Mouse (Mus musculus) embryonic fibroblast, embryonic 13.5 days (primary cell): ENCODE measurements around the gene C330021F23Rik. TPM values are rescaled to one million over a fixed set of nuclear protein-coding genes. Genes with fewer than 3 reads are reported as not detected.

Experiments used
- H3K27ac ChIP-seq: 2 replicates; pipeline ENCODE4 v1.5.1; 2012; ENCODE audit warnings: low read length, control low read depth, inconsistent platforms; ENCODE audit not compliant: insufficient read depth
- H3K4me1 ChIP-seq: 2 replicates; pipeline ENCODE4 v1.6.1; 2011; ENCODE audit warnings: low read length; ENCODE audit not compliant: control insufficient read depth, insufficient read depth
- H3K4me3 ChIP-seq: 2 replicates; pipeline ENCODE4 v1.5.1; 2011; ENCODE audit warnings: mild to moderate bottlenecking, control low read depth, low read length; ENCODE audit not compliant: insufficient read depth
- CTCF ChIP-seq: IDR thresholded peaks from 2 replicates; pipeline ENCODE4 v1.5.1; 2011; ENCODE audit warnings: mild to moderate bottlenecking, control low read depth, low read length, moderate library complexity, borderline replicate concordance; ENCODE audit not compliant: insufficient read depth
- POLR2A ChIP-seq: IDR thresholded peaks from 2 replicates; pipeline ENCODE4 v1.6.1; 2011; ENCODE audit warnings: low read depth, mild to moderate bottlenecking, control low read depth, low read length, moderate library complexity
- polyA plus RNA-seq: library from polyadenylated mRNA; stranded (reverse); fragments of >200 nt; gene quantifications from 2 replicates; pipeline ENCODE4 v1.2.4, GENCODE M21; 2011; ENCODE audit warnings: low read depth; ENCODE audit not compliant: missing spikeins, insufficient read length

Gene C330021F23Rik
- polyA plus RNA-seq, result not detected in 2 replicates

DNA sequence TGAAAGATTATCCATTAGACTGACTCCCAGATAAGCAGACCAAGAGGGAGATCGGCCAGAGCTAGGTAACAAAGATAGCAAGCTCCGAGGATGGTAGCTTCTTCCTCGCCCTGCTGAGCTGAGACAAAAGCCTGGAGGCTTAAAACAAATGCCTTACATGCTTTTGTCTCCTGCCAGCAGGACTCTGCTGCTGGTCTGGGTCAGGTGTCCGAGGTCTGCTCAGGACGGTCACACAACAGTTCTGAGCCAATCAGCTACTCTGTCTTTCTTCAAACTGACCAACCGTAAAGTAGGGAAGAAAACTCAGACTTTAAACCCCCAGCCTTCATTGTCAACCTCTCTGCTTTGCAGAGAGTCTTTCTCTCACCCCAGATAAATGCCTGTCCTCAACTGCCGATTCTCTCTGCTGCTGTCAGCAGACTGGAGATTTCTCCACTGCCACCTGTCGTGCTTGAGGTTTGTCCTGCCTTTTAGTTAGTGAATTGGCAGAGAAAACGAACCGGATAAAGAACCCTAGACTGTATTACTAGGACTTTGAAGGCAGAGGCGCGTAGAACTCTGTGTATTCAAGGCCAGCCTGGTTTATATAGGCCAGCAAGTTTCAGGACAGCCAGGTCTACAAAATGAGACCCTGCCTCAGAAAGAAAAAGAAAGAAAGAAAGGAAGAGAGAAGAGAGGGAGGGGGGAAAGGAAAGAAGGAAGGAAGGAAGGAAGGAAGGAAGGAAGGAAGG lies at the start of gene C330021F23Rik:
Gene C330021F23Rik, plus strand, starts transcription at position 350 of the 731 bp plus-strand sequence.
- Histone ChIP-seq H3K27ac (no peak within 1 kb of the TSS), H3K4me1 (no peaks in the 10 kb centered on the region), H3K4me3 (no peak within 1 kb of the TSS)
- TF ChIP-seq POLR2A, result no peak
- no peak for TF ChIP-seq CTCF

DNA sequence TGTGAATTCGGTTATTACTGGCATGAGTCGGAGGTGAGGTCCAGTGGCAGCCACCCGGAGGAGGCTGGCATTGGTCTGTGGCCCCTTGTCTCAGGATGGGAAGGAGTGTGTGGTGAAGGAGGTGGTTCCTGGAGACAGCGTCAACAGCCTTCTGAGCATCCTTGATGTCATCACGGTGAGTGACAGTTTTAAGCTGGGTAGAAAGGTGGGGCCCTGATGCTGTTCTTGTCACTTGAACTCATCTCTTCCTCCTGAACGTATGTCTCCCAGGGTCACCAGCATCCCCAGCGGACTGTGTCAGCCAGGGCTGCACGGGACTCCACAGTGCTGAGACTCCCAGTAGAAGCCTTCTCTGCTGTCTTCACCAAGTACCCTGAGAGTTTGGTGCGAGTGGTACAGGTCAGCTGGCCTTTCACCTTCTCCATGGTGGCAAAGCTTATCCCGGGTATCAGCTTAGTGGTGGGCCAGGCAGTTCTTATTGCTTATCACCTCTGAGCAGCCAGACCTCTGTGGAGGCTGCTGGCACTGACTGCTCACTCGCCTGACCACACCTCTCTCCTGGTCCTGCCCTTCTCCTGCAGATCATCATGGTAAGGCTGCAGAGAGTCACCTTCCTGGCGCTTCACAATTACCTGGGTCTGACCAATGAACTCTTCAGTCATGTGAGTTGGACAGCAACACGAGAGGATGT lies 45.6 kb upstream of the C330021F23Rik start:
- no peak overlapping the region for H3K27ac ChIP-seq
- H3K4me1 ChIP-seq, result no peaks in the 10 kb centered on the region
- TF ChIP-seq POLR2A, result no peak
- no peak for TF ChIP-seq CTCF
- H3K4me3 ChIP-seq, result no peak overlapping the region

DNA sequence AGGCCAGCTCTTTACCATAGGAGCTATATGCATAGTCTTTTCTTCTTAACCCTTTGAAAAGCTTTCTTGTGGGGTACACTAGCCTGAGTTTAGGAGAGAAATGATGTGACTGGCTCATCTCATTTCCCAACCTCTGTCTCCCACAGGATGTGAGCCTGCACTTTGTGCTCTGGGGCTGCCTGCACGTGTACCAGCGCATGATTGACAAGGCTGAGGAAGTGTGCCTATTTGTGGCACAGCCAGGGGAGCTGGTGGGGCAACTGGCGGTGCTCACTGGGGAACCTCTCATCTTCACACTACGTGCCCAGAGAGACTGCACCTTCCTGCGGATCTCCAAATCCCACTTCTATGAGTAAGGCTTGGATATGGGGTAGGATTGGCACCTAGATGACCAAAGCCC lies 37.0 kb upstream of the C330021F23Rik start:
- H3K4me3 ChIP-seq, result no peak overlapping the region
- no peak overlapping the region for H3K27ac ChIP-seq
- no peak for TF ChIP-seq POLR2A
- no peak for TF ChIP-seq CTCF
- H3K4me1 ChIP-seq, result no peaks in the 10 kb centered on the region

DNA sequence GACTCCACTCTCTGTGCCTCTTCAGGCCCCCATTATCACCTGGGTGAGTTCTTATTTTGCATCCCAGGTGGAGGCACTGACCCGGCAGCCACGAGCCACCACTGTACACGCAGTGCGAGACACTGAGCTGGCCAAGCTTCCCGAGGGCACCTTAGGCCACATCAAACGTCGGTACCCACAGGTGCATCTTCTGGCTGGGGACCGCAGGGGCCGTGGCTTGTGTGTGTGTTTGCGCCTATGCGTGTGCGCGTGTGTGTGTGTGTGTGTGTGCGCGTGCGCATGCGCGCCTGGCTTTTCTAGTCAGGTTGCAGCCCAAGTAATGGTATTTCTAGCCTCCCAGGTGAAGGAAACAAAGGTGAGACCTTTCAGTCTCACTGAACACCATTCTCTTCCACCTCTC lies 35.9 kb upstream of the C330021F23Rik start:
- H3K27ac ChIP-seq, result no peak overlapping the region
- no peaks in the 10 kb centered on the region for H3K4me1 ChIP-seq
- no peak for TF ChIP-seq CTCF
- no peak for TF ChIP-seq POLR2A
- H3K4me3 ChIP-seq, result no peak overlapping the region

DNA sequence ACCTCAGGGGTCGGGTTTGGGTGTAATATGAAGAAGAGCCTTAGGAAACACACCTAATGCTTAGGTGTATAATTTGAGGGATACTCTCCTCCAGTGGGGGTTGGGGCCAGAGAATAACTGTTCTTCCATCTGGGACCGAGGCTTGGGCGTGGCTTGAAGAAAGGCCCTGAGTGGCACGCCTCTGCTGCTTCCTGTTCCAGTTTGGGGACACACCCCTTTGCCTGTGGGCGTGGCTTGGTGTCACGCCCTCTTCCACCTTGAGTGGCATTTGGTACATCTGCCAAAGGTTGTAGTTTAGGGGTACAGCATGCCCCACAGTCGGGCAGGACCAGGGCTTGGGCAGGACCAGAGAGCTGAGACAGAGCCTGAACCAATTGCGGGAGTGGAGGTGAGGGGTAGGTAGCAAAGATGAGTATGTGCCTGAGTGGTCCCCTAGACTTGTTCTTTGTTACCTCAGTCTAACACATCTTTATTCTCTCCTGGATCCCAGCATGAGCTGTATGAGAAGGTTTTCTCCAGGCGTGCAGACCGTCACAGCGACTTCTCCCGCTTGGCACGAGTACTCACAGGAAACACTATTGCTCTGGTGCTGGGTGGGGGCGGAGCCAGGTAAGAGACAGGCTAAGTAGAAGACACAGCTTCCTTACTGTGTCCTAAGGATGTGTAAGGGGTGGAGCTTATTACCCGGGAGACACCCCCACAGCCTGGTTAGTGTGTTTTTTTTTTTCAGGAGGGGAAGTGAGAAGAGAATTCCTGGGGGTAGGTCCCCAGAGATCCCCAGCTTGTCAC lies 31.5 kb upstream of the C330021F23Rik start:
- no peak overlapping the region for H3K4me3 ChIP-seq
- no peaks in the 10 kb centered on the region for H3K4me1 ChIP-seq
- no peak overlapping the region for H3K27ac ChIP-seq
- no peak for TF ChIP-seq POLR2A
- no peak for TF ChIP-seq CTCF

- H3K4me1 ChIP-seq, result no peaks in the 10 kb centered on the region
- TF ChIP-seq POLR2A (no peak), CTCF (no peak)
- no peak overlapping the region for H3K4me3 ChIP-seq
- H3K27ac ChIP-seq, result no peak overlapping the region
Measured at GRCm38 (mm10) chr8:3536940-3537339, 30.9 kb upstream of the C330021F23Rik start.

- Histone ChIP-seq H3K4me3 (no peak overlapping the region), H3K4me1 (no peaks in the 10 kb centered on the region), H3K27ac (no peak overlapping the region)
- TF ChIP-seq CTCF (no peak), POLR2A (no peak)
Measured at GRCm38 (mm10) chr8:3537666-3538065, 30.1 kb upstream of the C330021F23Rik start.

- no peaks in the 10 kb centered on the region for H3K4me1 ChIP-seq
- TF ChIP-seq POLR2A, result no peak
- no peak for TF ChIP-seq CTCF
- no peak overlapping the region for H3K27ac ChIP-seq
Measured at GRCm38 (mm10) chr8:3539146-3539545, 28.6 kb upstream of the C330021F23Rik start.

DNA sequence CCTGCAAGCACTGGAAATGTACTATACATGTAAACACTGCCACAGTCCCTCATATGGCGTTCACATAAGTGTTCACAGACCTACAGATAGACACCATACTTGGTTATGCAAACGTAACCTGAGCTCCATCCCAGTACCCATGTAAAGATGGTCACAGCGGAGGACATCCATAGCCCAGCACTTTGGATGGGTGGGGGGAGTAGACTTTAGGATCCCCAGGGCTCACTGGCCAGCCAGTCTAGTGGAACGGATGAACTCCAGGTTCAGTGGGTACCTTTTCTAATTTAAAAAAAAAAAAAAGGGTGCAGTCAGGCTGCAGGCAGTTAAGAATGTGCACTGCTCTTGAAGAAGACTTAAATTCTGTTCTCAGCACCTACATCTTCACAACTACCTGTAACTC lies 27.7 kb upstream of the C330021F23Rik start:
- no peak overlapping the region for H3K4me3 ChIP-seq
- no peaks in the 10 kb centered on the region for H3K4me1 ChIP-seq
- no peak for TF ChIP-seq POLR2A
- TF ChIP-seq CTCF, result no peak
- H3K27ac ChIP-seq, result no peak overlapping the region

More at GRCm38 (mm10) chr8:3539146-3539545, 28.6 kb upstream of the C330021F23Rik start:
- no peak overlapping the region for H3K4me3 ChIP-seq

- TF ChIP-seq CTCF, result no peak
- TF ChIP-seq POLR2A, result no peak
- no peaks in the 10 kb centered on the region for H3K4me1 ChIP-seq
- no peak overlapping the region for H3K4me3 ChIP-seq
- no peak overlapping the region for H3K27ac ChIP-seq
Measured at GRCm38 (mm10) chr8:3546511-3546910, 21.3 kb upstream of the C330021F23Rik start.
